Mouse (Mus musculus): ENCODE data around the gene Cdca5. TPM values are rescaled to one million over a fixed set of nuclear protein-coding genes. Genes with fewer than 3 reads are reported as not detected.
"Not testable (repeated sequence)": the region's sequence is repeated elsewhere in the genome, so short reads cannot be mapped to it uniquely, and the experiment has no call there.

Gene Cdca5
- total RNA-seq (2017), result 0.35 TPM in 1 of 2 replicates, not detected in the other

- ATAC-seq (ENCODE audit: extremely low read depth, insufficient number of reproducible peaks, low FRiP score, poor library complexity, severe bottlenecking), result peak; percentile 95
Observed at GRCm38 (mm10) chr19:6084478-6085248, at the start of gene Cdca5, which contains the start of gene Zfpl1. Gene Cdca5, plus strand, starts transcription at chr19:6084983. Gene Zfpl1, minus strand, starts transcription at chr19:6084956.

- ATAC-seq (ENCODE audit: extremely low read depth, insufficient number of reproducible peaks, low FRiP score, poor library complexity, severe bottlenecking), result no peak
Observed at GRCm38 (mm10) chr19:6035966-6036585, 48.7 kb upstream of the Cdca5 start.

GRCm38 (mm10) chr19:6037695-6038094 is 47.1 kb upstream of the Cdca5 start:
- ATAC-seq (ENCODE audit: extremely low read depth, insufficient number of reproducible peaks, low FRiP score, poor library complexity, severe bottlenecking), result no peak

GRCm38 (mm10) chr19:6038326-6038725 is 46.5 kb upstream of the Cdca5 start:
- no peak for ATAC-seq (ENCODE audit: extremely low read depth, insufficient number of reproducible peaks, low FRiP score, poor library complexity, severe bottlenecking)

GRCm38 (mm10) chr19:6040002-6040401 is 44.8 kb upstream of the Cdca5 start:
- no peak for ATAC-seq (ENCODE audit: extremely low read depth, insufficient number of reproducible peaks, low FRiP score, poor library complexity, severe bottlenecking)

GRCm38 (mm10) chr19:6042293-6042692 is 42.5 kb upstream of the Cdca5 start:
- no peak for ATAC-seq (ENCODE audit: extremely low read depth, insufficient number of reproducible peaks, low FRiP score, poor library complexity, severe bottlenecking)

- not testable (repeated sequence) for ATAC-seq (ENCODE audit: extremely low read depth, insufficient number of reproducible peaks, low FRiP score, poor library complexity, severe bottlenecking)
Observed at GRCm38 (mm10) chr19:6044102-6044501, 40.7 kb upstream of the Cdca5 start.

GRCm38 (mm10) chr19:6045366-6046293 is 39.2 kb upstream of the Cdca5 start:
- ATAC-seq (ENCODE audit: extremely low read depth, insufficient number of reproducible peaks, low FRiP score, poor library complexity, severe bottlenecking), result no peak

GRCm38 (mm10) chr19:6046294-6047153 is 38.3 kb upstream of the Cdca5 start, which contains the start of gene Syvn1:
Gene Syvn1, plus strand, starts transcription at chr19:6046576.
- peak; percentile 82 for ATAC-seq (ENCODE audit: extremely low read depth, insufficient number of reproducible peaks, low FRiP score, poor library complexity, severe bottlenecking)

- ATAC-seq (ENCODE audit: extremely low read depth, insufficient number of reproducible peaks, low FRiP score, poor library complexity, severe bottlenecking), result no peak
Observed at GRCm38 (mm10) chr19:6047154-6047898, 37.5 kb upstream of the Cdca5 start.

- no peak for ATAC-seq (ENCODE audit: extremely low read depth, insufficient number of reproducible peaks, low FRiP score, poor library complexity, severe bottlenecking)
Observed at GRCm38 (mm10) chr19:6047899-6048166, 37.0 kb upstream of the Cdca5 start.

- peak; percentile 39 for ATAC-seq (ENCODE audit: extremely low read depth, insufficient number of reproducible peaks, low FRiP score, poor library complexity, severe bottlenecking)
Observed at GRCm38 (mm10) chr19:6048681-6049410, 35.9 kb upstream of the Cdca5 start.

- ATAC-seq (ENCODE audit: extremely low read depth, insufficient number of reproducible peaks, low FRiP score, poor library complexity, severe bottlenecking), result no peak
Observed at GRCm38 (mm10) chr19:6052516-6052915, 32.3 kb upstream of the Cdca5 start.

GRCm38 (mm10) chr19:6054296-6054695 is 30.5 kb upstream of the Cdca5 start:
- ATAC-seq (ENCODE audit: extremely low read depth, insufficient number of reproducible peaks, low FRiP score, poor library complexity, severe bottlenecking), result no peak

- ATAC-seq (ENCODE audit: extremely low read depth, insufficient number of reproducible peaks, low FRiP score, poor library complexity, severe bottlenecking), result no peak
Observed at GRCm38 (mm10) chr19:6056696-6057095, 28.1 kb upstream of the Cdca5 start.

GRCm38 (mm10) chr19:6057313-6058096 is 27.3 kb upstream of the Cdca5 start, which contains the start of the genes Mrpl49 and Fau:
Gene Mrpl49, minus strand, starts transcription at chr19:6057785.
Gene Fau, plus strand, starts transcription at chr19:6057844.
- ATAC-seq (ENCODE audit: extremely low read depth, insufficient number of reproducible peaks, low FRiP score, poor library complexity, severe bottlenecking), result peak; percentile 76

All from neutrophil, adult 5-6 weeks (primary cell).